Mouse (Mus musculus) kidney, adult 2 months (tissue): ENCODE data around the gene Ptprm.

Experiments
- CTCF ChIP-seq: fragments of 200-500 bp; conservative IDR thresholded peaks from 2 replicates; pipeline ENCODE4 v1.5.1; 2011; ENCODE audit warnings: low read depth, mild to moderate bottlenecking, control low read depth, low read length, moderate library complexity, mixed read lengths; ENCODE audit not compliant: insufficient read depth, insufficient read length
- POLR2A ChIP-seq: fragments of 200-500 bp; IDR thresholded peaks from one replicate; pipeline ENCODE4 v1.6.1; 2011; ENCODE audit warnings: low read depth, low read length, control low read depth

- TF ChIP-seq POLR2A = no peak
- TF ChIP-seq CTCF = no peak
Observed at GRCm38 (mm10) chr17:67052624-67053314, 301.5 kb downstream of the Ptprm start.
